Mouse (Mus musculus): ENCODE data around the gene Cacna1i.
A peak's percentile ranks its signal among the peaks of the same experiment; 100 is the strongest.

Gene Cacna1i

GRCm38 (mm10) chr15:80277107-80277506 lies 9.9 kb upstream of the Cacna1i start:
- DNase-seq (ENCODE audit: low spot score) = no peak

DNA sequence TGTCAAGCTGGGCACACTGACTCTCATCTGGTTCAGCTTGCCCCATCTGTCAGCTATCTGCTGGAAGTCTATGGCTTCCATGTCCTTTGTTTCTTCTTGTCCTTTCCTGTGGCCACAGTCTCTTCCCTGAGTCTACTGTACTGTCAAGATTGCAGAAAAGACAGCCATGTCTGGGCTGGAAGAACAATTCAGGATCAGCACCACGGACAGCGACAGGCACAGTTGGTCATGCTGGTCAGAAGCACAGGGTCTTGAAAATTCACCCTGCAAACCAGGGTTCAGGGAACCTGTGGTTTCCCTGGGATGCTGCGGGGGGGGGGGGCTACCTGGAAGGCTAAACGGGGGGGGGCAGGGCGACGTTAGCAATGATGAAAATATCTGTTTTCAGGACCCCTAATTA lies 9.4 kb upstream of the Cacna1i start:
- DNase-seq (ENCODE audit: low spot score) = peak; percentile 44

DNA sequence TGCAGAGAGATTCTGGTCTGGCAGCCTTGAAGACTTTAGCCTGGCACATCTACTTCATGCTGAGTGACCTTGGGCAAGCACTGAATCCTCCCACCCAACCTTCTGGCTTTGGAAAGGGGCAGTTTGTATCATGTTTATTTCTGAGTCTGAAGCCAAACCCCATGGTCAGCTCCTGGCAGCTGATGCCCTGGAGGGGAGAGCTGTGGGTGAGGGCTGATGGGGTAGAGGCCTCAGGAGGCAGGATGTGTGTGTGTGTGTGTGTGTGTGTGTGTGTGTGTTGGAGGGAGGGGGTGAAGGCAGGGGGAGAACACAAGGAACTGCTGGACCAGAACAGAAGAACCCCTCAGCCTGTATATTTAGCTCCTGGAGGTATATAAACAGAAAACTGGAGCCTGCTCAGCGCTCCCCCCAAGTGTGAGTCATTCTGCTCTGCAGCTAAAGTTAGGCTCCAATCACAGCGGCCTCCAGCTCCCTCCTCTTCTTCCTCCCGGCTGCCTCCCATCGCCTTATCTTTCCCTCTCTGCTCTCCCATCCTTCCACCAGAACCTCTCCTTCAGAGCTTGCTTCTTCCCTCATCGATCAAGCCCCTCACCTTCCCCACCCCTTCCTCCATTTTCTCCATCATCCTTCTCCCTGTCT lies 8.8 kb upstream of the Cacna1i start:
- no peak for DNase-seq (ENCODE audit: low spot score)

DNA sequence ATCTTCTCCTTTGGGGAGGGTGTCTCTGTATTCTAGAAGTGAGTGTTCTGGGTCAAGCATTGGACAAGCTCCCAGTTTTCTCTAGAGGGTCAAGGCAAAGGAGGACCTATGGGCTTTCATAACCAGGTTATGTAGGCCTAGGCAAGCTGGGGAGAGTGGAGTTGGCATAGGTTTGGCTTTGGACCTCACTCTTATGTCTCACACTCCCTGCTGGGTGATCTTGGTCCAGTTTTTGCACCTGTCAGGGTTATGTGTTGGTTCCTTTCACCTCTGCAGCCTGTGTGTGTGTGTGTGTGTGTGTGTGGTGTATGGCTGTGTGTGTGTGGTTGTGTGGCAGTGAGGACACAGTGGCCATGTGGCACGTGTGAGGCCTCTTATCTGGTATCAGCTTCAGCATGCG lies 8.0 kb upstream of the Cacna1i start:
- DNase-seq (ENCODE audit: low spot score) = no peak

GRCm38 (mm10) chr15:80280646-80281045 lies 6.4 kb upstream of the Cacna1i start:
- no peak for DNase-seq (ENCODE audit: low spot score)

- DNase-seq (ENCODE audit: low spot score) = no peak
Observed at GRCm38 (mm10) chr15:80288036-80288435, 998 bp downstream of the Cacna1i start.

DNA sequence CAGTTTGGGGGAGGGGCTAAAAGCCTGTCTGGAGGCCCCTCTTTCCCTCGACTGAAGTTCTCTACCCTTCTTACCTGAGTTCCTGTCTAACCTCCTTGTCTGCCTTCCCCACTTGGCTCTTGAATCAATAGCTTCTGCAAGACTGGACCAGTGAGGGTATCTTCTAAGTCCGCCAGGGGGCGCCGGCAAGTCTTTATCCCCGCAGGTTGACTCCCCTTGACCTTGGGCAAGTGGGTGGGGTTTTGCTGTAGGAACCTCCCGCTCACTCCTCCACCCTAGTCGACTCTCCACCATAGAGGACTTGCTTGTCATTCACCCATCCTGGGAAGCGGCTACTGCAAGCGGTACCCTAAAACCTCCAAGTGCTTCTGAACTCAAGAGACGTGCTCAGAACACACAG lies 2.4 kb downstream of the Cacna1i start:
- peak; percentile 60 for DNase-seq (ENCODE audit: low spot score)

DNA sequence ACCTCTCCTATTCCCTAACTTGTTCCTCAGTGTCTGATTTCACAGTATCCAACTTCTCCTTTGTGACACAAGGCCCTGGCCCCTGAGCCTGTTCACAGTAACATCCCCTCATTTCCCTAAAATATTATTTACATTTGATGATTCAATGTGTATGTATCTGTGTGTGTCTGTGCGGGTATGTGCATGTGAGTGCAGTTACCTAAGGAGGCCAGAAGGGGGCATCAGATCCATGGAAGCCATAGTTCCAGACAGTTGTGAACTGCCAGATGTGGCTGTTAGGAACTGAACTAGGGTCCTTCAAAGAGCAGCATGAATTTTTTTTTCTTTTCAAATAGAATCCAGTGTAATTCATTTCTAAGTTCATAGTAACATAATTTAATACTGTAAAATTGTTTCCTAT lies 10.1 kb downstream of the Cacna1i start:
- no peak for DNase-seq (ENCODE audit: low spot score)

DNA sequence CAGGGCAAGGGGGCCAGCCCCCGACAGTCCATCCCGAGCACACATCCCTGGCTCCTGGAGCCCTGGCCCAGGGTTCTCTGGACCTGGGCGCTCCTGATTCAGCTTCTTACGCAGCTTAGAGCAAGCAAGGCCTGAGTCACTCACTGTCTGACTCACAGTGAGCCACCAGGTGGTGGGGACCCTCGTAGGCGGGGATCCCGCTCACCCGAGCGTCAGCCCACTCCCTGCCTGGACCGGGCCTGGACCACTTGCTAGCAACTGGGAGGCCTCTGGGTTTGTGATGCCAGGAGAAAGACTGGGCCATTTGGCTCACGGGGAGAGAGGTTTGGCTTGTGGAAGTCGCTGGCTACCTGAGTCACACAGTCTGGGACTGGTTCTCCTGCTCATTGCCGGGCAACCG lies 16.7 kb downstream of the Cacna1i start:
- no peak for DNase-seq (ENCODE audit: low spot score)

GRCm38 (mm10) chr15:80304188-80304587 lies 17.1 kb downstream of the Cacna1i start:
- no peak for DNase-seq (ENCODE audit: low spot score)

- DNase-seq (ENCODE audit: low spot score) = no peak
Observed at GRCm38 (mm10) chr15:80306146-80306545, 19.1 kb downstream of the Cacna1i start.

DNA sequence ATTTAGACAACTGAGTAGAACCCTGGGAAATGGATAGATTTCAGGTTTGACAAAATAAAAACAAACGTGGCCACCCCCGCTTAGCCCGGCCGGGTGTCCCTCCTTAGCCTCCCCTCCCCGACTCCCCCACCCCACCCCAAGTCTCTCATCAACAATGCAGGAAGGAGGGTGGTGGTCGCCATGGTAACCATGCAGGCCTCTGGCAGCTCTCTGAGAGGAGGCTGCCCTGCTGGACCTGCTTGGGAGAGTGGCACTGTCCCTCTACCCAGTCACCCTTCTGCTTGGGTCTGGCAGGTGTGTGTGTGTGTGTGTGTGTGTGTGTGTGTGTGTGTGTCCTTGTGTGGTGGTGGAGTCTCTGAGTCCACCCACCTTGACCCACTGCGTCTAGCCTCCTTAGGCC lies 27.7 kb downstream of the Cacna1i start:
- no peak for DNase-seq (ENCODE audit: low spot score)

DNA sequence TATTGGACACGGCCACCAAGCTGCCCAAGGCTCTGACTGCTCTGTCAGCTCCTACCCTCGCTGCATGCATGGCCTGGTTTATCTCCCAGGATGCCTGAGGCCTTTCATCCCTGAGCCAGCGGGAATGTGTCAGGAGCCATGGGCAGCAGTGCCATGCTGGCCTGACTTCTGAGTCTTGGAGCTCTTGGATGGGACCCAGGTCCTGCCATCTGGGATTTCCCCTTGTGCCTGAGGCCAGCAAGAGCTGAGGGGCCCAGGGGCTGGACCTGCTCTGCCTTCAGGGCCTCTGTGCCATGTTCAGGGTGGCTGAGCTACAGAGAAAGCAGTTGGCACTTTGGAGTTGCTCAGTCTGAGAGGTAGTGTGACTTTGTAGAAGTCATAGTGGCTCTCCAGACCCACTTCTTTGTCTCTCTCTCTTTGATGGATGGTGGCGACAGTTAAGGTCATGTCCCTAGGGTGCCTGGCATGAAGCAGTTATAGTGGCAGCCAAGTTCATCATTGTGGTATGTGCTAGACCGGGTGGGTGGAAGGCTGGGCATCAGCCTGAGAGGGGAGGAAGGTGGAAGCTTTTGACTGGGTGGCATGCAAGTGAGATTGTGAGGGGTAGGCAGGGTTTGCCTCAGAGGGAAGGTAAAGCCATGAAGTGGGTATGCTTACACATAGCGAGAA lies 30.1 kb downstream of the Cacna1i start:
- DNase-seq (ENCODE audit: low spot score) = no peak

GRCm38 (mm10) chr15:80317841-80318530 lies 30.9 kb downstream of the Cacna1i start:
- DNase-seq (ENCODE audit: low spot score) = no peak

GRCm38 (mm10) chr15:80318543-80319255 lies 31.7 kb downstream of the Cacna1i start:
- DNase-seq (ENCODE audit: low spot score) = no peak

DNA sequence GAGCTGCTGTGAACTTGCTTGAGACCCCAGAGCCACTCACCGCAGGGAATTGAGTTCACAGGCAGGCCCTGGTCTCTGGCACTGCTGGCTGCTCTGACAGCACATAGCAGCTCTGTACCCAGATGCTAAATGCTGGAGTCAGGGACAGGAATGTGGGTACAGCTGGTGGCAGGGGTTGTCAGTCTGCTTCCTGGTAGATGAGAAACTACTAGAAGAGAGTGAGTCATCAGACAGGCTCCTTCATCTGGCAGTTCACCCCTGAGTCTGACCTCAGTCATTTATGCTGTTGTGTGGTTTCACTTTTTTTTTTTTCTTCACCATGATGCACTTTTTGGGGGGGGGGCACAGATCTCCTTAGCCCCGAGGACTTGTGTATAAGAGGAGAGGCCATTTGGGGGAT lies 32.3 kb downstream of the Cacna1i start:
- no peak for DNase-seq (ENCODE audit: low spot score)

DNA sequence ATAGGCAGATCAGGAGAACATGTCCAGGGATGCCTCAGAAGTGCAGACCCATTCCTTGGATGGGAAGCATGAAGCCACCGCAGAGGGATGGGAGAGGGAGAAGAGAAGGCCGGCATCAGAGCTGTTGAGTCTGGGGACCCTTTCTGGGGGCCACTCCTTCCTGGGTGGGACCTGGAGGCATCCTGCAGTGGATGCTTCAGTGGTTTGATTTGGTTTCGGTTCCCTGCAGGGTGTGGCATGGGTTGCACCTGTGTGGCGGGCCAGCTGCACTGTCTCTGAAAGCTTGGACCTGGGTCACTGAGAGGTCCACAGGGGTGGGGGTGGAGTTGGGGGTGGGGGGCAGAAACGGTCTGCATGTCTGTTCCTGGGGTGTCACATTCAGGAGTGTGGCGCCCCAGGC lies 32.9 kb downstream of the Cacna1i start:
- DNase-seq (ENCODE audit: low spot score) = no peak

DNA sequence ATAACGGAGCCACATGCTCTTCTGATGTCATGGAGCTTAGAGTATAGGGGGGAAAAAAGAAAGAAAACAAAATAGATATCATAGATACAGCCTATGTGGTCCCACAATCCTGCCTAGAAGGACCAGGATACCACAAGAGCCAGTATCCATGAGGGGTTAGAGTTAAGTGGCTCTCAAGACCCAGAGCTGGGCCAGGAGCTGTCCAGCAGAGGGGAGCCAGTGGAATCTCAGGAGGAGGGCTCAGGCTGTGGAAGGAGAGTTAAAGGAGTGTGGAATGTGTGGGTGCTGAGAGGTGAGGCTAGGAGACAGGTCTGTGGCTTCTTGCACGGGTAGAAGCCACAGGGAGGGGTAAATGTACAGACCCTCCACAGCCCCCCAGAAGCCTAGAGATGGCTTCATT lies 38.2 kb downstream of the Cacna1i start:
- DNase-seq (ENCODE audit: low spot score) = no peak

- DNase-seq (ENCODE audit: low spot score) = no peak
Observed at GRCm38 (mm10) chr15:80325756-80326155, 38.7 kb downstream of the Cacna1i start.

- no peak for DNase-seq (ENCODE audit: low spot score)
Observed at GRCm38 (mm10) chr15:80326947-80327346, 39.9 kb downstream of the Cacna1i start.

- no peak for DNase-seq (ENCODE audit: low spot score)
Observed at GRCm38 (mm10) chr15:80327743-80328540, 40.9 kb downstream of the Cacna1i start.

DNA sequence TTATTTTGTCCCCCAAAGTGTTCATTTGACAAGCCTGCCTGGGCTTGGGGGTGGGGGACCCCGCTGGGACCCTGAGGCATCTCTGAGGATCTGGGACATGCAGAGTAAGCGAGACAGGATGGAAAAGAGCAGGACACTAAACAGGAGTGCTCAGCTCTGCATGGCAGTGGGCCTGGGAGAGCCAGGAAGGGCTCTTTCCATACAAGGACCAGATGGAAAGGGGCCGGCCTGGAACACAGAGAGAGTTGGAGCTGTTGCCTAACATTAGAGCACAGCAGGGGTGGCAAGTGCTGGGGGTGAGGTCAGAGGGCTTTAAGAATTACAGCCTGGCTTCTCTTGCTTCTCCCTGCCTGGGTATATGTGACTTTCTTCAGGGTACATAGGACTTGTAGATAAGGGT lies 43.2 kb downstream of the Cacna1i start:
- DNase-seq (ENCODE audit: low spot score) = no peak

All from yolk sac, embryonic 10.5 days (tissue).